Mouse (Mus musculus) lung, embryonic 15.5 days (tissue): ENCODE data around the gene Espl1. TPM values are rescaled to one million over a fixed set of nuclear protein-coding genes. Genes with fewer than 3 reads are reported as not detected.

Experiments
- ATAC-seq: fragments of 200-750 bp; cut with Nextera tagmentation; 2 replicates; pipeline ENCODE4 v1.8.0; 2017; ENCODE audit warnings: moderate number of reproducible peaks, borderline replicate concordance; ENCODE audit not compliant: low FRiP score, low TSS enrichment; ENCODE audit errors: extremely low read depth
- H3K27ac ChIP-seq: fragments of 300-500 bp; sonication (generic); 2 replicates; pipeline ENCODE4 v1.5.1; 2015; ENCODE audit warnings: moderate library complexity, mild to moderate bottlenecking, inconsistent platforms
- H3K27me3 ChIP-seq: fragments of 300-500 bp; sonication (generic); 2 replicates; pipeline ENCODE4 v1.6.1; 2015; ENCODE audit warnings: inconsistent platforms
- H3K36me3 ChIP-seq: fragments of 300-500 bp; sonication (generic); 2 replicates; pipeline ENCODE4 v1.6.1; 2015; ENCODE audit warnings: inconsistent platforms
- H3K4me1 ChIP-seq: fragments of 300-500 bp; sonication (generic); 2 replicates; pipeline ENCODE4 v1.6.1; 2015; ENCODE audit warnings: inconsistent platforms
- H3K4me2 ChIP-seq: fragments of 300-500 bp; sonication (generic); 2 replicates; pipeline ENCODE4 v1.6.1; 2015; ENCODE audit warnings: inconsistent platforms, mild to moderate bottlenecking, moderate library complexity
- H3K4me3 ChIP-seq: fragments of 300-500 bp; sonication (generic); 2 replicates; pipeline ENCODE4 v1.5.1; 2015; ENCODE audit warnings: mild to moderate bottlenecking, inconsistent platforms
- H3K9ac ChIP-seq: fragments of 300-500 bp; sonication (generic); 2 replicates; pipeline ENCODE4 v1.6.1; 2015; ENCODE audit warnings: inconsistent platforms
- H3K9me3 ChIP-seq: fragments of 300-500 bp; sonication (generic); 2 replicates; pipeline ENCODE4 v1.6.1; 2016; ENCODE audit warnings: inconsistent platforms
- WGBS: fragments of 180-500 bp; shearing (Covaris S2); methylation state at CpG from one replicate; pipeline ENCODE4 v1.1.7; 2015; 5-methylcytosine and 5-hydroxymethylcytosine counted together
- polyA plus RNA-seq: library from polyadenylated mRNA; unstranded; fragments of >200 nt; fragmentation: Nextera tagmentation; extraction: Ambion mirVana; gene quantifications from 2 replicates; pipeline ENCODE4 v1.2.1, GENCODE M21; 2015

The Espl1 gene
- polyA plus RNA-seq, 1 experiment from 2014 or later: 32.2 TPM

DNA sequence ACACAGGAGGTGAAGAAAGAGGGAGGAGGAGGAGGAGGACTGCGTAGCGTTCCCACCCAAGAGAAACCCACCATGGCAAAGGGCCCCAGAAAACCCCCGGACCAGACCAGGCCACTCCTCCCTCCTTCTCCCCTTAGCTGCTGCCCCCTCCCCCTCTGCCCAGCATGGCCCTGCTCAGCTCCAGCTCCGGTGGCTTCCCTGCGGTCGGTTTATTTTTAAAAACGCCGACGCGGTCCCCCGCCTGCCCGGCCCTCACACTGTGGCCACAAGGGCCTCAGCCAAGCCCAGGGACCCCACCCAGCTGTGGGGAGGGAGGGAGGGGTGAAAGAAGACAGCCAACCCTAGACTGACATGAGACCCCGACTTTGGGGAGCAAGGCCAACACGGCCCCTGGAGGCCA lies 66.6 kb downstream of the Espl1 start:
- peak overlapping the region; percentile 19; the same call in 1 of the 2 replicates for H3K27ac ChIP-seq
- WGBS: 7% methylated on average over 14 of the region's 14 CpGs
- no peaks in the 10 kb centered on the region for H3K36me3 ChIP-seq
- H3K4me1 ChIP-seq: peaks cover 27% of the 10 kb centered on the region
- peak overlapping the region; percentile 45 for H3K4me2 ChIP-seq
- H3K27me3 ChIP-seq: peaks cover 26% of the 10 kb centered on the region
- peak; percentile 15; the same call in 1 of the 2 replicates for ATAC-seq
- H3K9me3 ChIP-seq: no peaks in the 10 kb centered on the region
- peak overlapping the region; percentile 13 for H3K4me3 ChIP-seq
- peak overlapping the region; percentile 16; the same call in 1 of the 2 replicates for H3K9ac ChIP-seq

- Histone ChIP-seq H3K36me3 (no peaks in the 10 kb centered on the region), H3K9ac (no peak overlapping the region), H3K4me2 (no peak overlapping the region), H3K27me3 (peaks cover 12% of the 10 kb centered on the region), H3K9me3 (no peaks in the 10 kb centered on the region), H3K4me1 (peaks cover 13% of the 10 kb centered on the region), H3K4me3 (no peak overlapping the region), H3K27ac (no peak overlapping the region)
- WGBS: 85% methylated on average over 1 of the region's 1 CpGs
- no peak for ATAC-seq
Observed at GRCm38 (mm10) chr15:102364678-102365077, 68.6 kb downstream of the Espl1 start.

GRCm38 (mm10) chr15:102366238-102366637 lies 70.2 kb downstream of the Espl1 start:
- no peaks in the 10 kb centered on the region for H3K36me3 ChIP-seq
- H3K9ac ChIP-seq: peak overlapping the region; percentile 29
- no peak for ATAC-seq
- peaks cover 22% of the 10 kb centered on the region for H3K27me3 ChIP-seq
- peaks cover 25% of the 10 kb centered on the region for H3K4me1 ChIP-seq
- no peaks in the 10 kb centered on the region for H3K9me3 ChIP-seq
- 11% methylated on average over 7 of the region's 7 CpGs for WGBS
- peak overlapping the region; percentile 52 for H3K4me2 ChIP-seq
- no peak overlapping the region for H3K27ac ChIP-seq
- H3K4me3 ChIP-seq: peak overlapping the region; percentile 14; the same call in 1 of the 2 replicates

DNA sequence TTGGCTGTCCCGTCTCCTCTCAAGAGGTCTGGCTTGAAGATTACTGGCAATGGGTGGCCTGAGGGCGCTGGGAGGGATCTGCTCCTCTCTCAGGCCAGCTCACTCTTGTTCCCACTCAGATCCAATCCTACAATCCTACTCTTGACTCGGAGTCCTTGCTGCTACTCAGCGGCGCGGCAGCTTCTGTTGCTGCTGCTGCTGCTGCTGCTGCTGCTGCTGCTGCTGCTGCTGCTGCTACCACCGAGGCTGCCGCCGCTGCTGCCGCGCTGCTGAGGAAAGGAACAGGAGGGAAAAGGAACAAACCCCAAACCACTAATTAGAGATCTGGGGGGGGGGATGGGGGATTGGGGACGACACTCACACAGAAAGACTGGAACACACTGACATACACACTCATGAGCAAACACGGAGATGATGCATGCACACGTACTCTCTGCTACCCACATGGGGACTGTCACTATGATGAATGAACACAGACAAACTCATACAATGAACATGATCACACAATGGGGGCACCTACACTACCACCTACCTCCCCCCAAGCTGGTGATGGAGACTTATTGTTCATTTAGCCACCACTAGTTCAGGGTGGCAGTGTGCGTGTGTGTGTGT lies 70.8 kb downstream of the Espl1 start, which contains the start of gene Sp7:
Gene Sp7, minus strand, starts transcription at position 450 of the 612 bp plus-strand sequence.
- no peak for ATAC-seq
- H3K4me2 ChIP-seq: peak within 1 kb of the TSS; percentile 52
- no peaks in the 10 kb centered on the region for H3K36me3 ChIP-seq
- H3K4me1 ChIP-seq: peaks cover 25% of the 10 kb centered on the region
- H3K9me3 ChIP-seq: no peaks in the 10 kb centered on the region
- 7% methylated on average over 15 of the region's 15 CpGs for WGBS
- peaks cover 22% of the 10 kb centered on the region for H3K27me3 ChIP-seq
- peak within 1 kb of the TSS; percentile 14 for H3K4me3 ChIP-seq
- peak within 1 kb of the TSS; percentile 29 for H3K9ac ChIP-seq
- H3K27ac ChIP-seq: no peak within 1 kb of the TSS

- Histone ChIP-seq H3K27ac (no peak overlapping the region), H3K9me3 (no peaks in the 10 kb centered on the region), H3K36me3 (no peaks in the 10 kb centered on the region), H3K4me3 (no peak overlapping the region), H3K4me1 (peaks cover 17% of the 10 kb centered on the region), H3K4me2 (peak overlapping the region; percentile 39), H3K27me3 (peaks cover 19% of the 10 kb centered on the region), H3K9ac (no peak overlapping the region)
- ATAC-seq: no peak
- WGBS: 13% methylated on average over 13 of the region's 13 CpGs
Observed at GRCm38 (mm10) chr15:102369972-102370371, 73.9 kb downstream of the Espl1 start.

DNA sequence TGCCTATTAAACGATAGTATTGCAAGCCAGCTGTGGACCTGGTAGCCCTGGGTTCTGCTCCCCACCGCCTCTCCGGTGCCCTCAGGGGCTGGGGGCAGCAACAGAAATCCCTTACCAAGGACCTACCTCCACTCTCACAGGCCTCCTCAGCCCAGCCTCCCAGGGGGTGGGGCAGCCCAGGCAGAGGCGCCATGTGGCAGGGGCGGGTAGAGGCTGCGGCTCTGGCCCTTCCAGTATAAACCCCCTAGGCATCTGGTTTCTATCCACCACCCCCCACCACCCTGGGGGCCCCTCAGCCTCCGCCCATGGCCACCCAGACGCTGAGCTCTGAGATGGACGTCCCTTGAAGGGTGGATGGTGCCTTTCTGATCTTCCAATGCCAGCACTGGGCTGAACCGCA lies 74.7 kb downstream of the Espl1 start:
- Histone ChIP-seq H3K4me1 (peaks cover 17% of the 10 kb centered on the region), H3K27me3 (peaks cover 12% of the 10 kb centered on the region; the same call in 1 of the 2 replicates), H3K9me3 (no peaks in the 10 kb centered on the region), H3K9ac (peak overlapping the region; percentile 19; the same call in 1 of the 2 replicates), H3K36me3 (no peaks in the 10 kb centered on the region), H3K4me3 (no peak overlapping the region), H3K4me2 (peak overlapping the region; percentile 39), H3K27ac (no peak overlapping the region)
- 10% methylated on average over 10 of the region's 10 CpGs for WGBS
- peak; percentile 58 for ATAC-seq

Other genes starting within 250 kb of the Espl1 start
- gene Eif4b, start 222.5 kb upstream of the Espl1 start, polyA plus RNA-seq: 118 and 121 TPM in 2 replicates
- 47.6 and 54.5 TPM in 2 replicates for gene Tns2, start 195.9 kb upstream of the Espl1 start, polyA plus RNA-seq
- gene Spryd3, start 160.0 kb upstream of the Espl1 start, polyA plus RNA-seq: 18.8 and 20.5 TPM in 2 replicates
- 12.3 and 16.8 TPM in 2 replicates for gene Igfbp6, start 151.9 kb upstream of the Espl1 start, polyA plus RNA-seq
- 0.20 and 0.34 TPM in 2 replicates for gene Soat2, start 145.7 kb upstream of the Espl1 start, polyA plus RNA-seq
- gene Zfp740, start 93.0 kb upstream of the Espl1 start, polyA plus RNA-seq: 60.7 and 67.1 TPM in 2 replicates
- 74.1 and 78.1 TPM in 2 replicates for gene Csad, start 91.5 kb upstream of the Espl1 start, polyA plus RNA-seq
- 2.0 and 3.2 TPM in 2 replicates for gene Itgb7, start 64.3 kb upstream of the Espl1 start, polyA plus RNA-seq
- 43.7 and 43.8 TPM in 2 replicates for gene Rarg, start 38.7 kb upstream of the Espl1 start, polyA plus RNA-seq
- 0.53 and 0.57 TPM in 2 replicates for gene Gm9918, start 25.7 kb upstream of the Espl1 start, polyA plus RNA-seq
- gene Mfsd5, start 16.8 kb upstream of the Espl1 start, polyA plus RNA-seq: 63.8 and 65.3 TPM in 2 replicates
- gene Pfdn5, start 29.9 kb downstream of the Espl1 start, polyA plus RNA-seq: 368 and 401 TPM in 2 replicates
- gene Myg1, start 35.4 kb downstream of the Espl1 start, polyA plus RNA-seq: 100 and 106 TPM in 2 replicates
- gene Aaas, start 54.5 kb downstream of the Espl1 start, polyA plus RNA-seq: 91.1 and 92.0 TPM in 2 replicates
- gene Sp7, start 70.9 kb downstream of the Espl1 start, polyA plus RNA-seq: 0.48 and 0.55 TPM in 2 replicates
- 10.6 TPM in 2 replicates for gene Sp1, start 109.9 kb downstream of the Espl1 start, polyA plus RNA-seq
- gene Amhr2, start 149.1 kb downstream of the Espl1 start, polyA plus RNA-seq: 0.59 and 0.82 TPM in 2 replicates
- gene Prr13, start 162.8 kb downstream of the Espl1 start, polyA plus RNA-seq: 69.4 and 71.4 TPM in 2 replicates
- gene Pcbp2, start 174.3 kb downstream of the Espl1 start, polyA plus RNA-seq: 217 TPM in 2 replicates
- gene Gm10337, start 207.5 kb downstream of the Espl1 start, polyA plus RNA-seq: not detected in 2 replicates
- 11.8 and 14.4 TPM in 2 replicates for gene Map3k12, start 220.8 kb downstream of the Espl1 start, polyA plus RNA-seq
- 80.7 and 82.7 TPM in 2 replicates for gene Tarbp2, start 221.9 kb downstream of the Espl1 start, polyA plus RNA-seq
- 2.0 and 5.4 TPM in 2 replicates for gene Npff, start 228.7 kb downstream of the Espl1 start, polyA plus RNA-seq